Mouse (Mus musculus) limb, embryonic 13.5 days (tissue): Measurements from ENCODE around the gene Bcar1. TPM values are rescaled to one million over a fixed set of nuclear protein-coding genes. Genes with fewer than 3 reads are reported as not detected.

Experiments
- ATAC-seq: fragments of 200-750 bp; cut with Nextera tagmentation; 2 replicates; pipeline ENCODE4 v1.8.0; 2017; ENCODE audit warnings: low read depth, moderate number of reproducible peaks, moderate TSS enrichment; ENCODE audit not compliant: low FRiP score
- H3K27ac ChIP-seq: fragments of 300-500 bp; sonication (generic); 2 replicates; pipeline ENCODE4 v1.5.1; 2015; ENCODE audit warnings: inconsistent platforms, mild to moderate bottlenecking, moderate library complexity
- H3K27me3 ChIP-seq: fragments of 300-500 bp; sonication (generic); 2 replicates; pipeline ENCODE4 v1.6.1; 2015; ENCODE audit warnings: mild to moderate bottlenecking, inconsistent platforms
- H3K36me3 ChIP-seq: fragments of 300-500 bp; sonication (generic); 2 replicates; pipeline ENCODE4 v1.6.1; 2015; ENCODE audit warnings: inconsistent platforms, mild to moderate bottlenecking, moderate library complexity
- H3K4me1 ChIP-seq: fragments of 300-500 bp; sonication (generic); 2 replicates; pipeline ENCODE4 v1.6.1; 2015; ENCODE audit warnings: inconsistent platforms
- H3K4me2 ChIP-seq: fragments of 300-500 bp; sonication (generic); replicated peaks from 2 replicates; pipeline ENCODE4 v1.6.1; 2015; ENCODE audit warnings: inconsistent platforms, mild to moderate bottlenecking, moderate library complexity
- H3K4me3 ChIP-seq: fragments of 300-500 bp; sonication (generic); 2 replicates; pipeline ENCODE4 v1.5.1; 2015; ENCODE audit warnings: moderate library complexity, mild to moderate bottlenecking, inconsistent platforms
- H3K9ac ChIP-seq: fragments of 300-500 bp; sonication (generic); 2 replicates; pipeline ENCODE4 v1.6.1; 2015; ENCODE audit warnings: mild to moderate bottlenecking, inconsistent platforms
- H3K9me3 ChIP-seq: fragments of 300-500 bp; sonication (generic); 2 replicates; pipeline ENCODE4 v1.6.1; 2016; ENCODE audit warnings: inconsistent platforms
- WGBS: fragments of 180-500 bp; shearing (Covaris S2); methylation state at CpG from one replicate; pipeline ENCODE4 v1.1.7; 2015; 5-methylcytosine and 5-hydroxymethylcytosine counted together
- polyA plus RNA-seq: library from polyadenylated mRNA; unstranded; fragments of >200 nt; fragmentation: Nextera tagmentation; extraction: Ambion mirVana; gene quantifications from 2 replicates; pipeline ENCODE4 v1.2.1, GENCODE M21; 2015

Gene Bcar1
- polyA plus RNA-seq, 1 experiment from 2014 or later: 41.8 TPM

GRCm38 (mm10) chr8:111765616-111766015, 22.0 kb upstream of the Bcar1 start:
- WGBS: 90% methylated on average over 4 of the region's 4 CpGs
- no peak overlapping the region for H3K9ac ChIP-seq
- H3K27me3 ChIP-seq: no peaks in the 10 kb centered on the region
- H3K27ac ChIP-seq: no peak overlapping the region
- H3K4me3 ChIP-seq: no peak overlapping the region
- ATAC-seq: no peak
- H3K36me3 ChIP-seq: peaks cover 42% of the 10 kb centered on the region
- no peaks in the 10 kb centered on the region for H3K9me3 ChIP-seq
- peaks cover 17% of the 10 kb centered on the region for H3K4me1 ChIP-seq
- no peak overlapping the region for H3K4me2 ChIP-seq

- H3K36me3 ChIP-seq: peaks cover 42% of the 10 kb centered on the region
- H3K4me2 ChIP-seq: no peak overlapping the region
- 91% methylated on average over 9 of the region's 9 CpGs for WGBS
- no peak overlapping the region for H3K9ac ChIP-seq
- no peaks in the 10 kb centered on the region for H3K27me3 ChIP-seq
- H3K27ac ChIP-seq: no peak overlapping the region
- no peaks in the 10 kb centered on the region for H3K9me3 ChIP-seq
- H3K4me3 ChIP-seq: no peak overlapping the region
- peaks cover 13% of the 10 kb centered on the region for H3K4me1 ChIP-seq
- no peak for ATAC-seq
These were observed 21.5 kb upstream of the Bcar1 start for GRCm38 (mm10) chr8:111765096-111765495.

GRCm38 (mm10) chr8:111760708-111761107, 17.1 kb upstream of the Bcar1 start:
- no peak for ATAC-seq
- WGBS: 80% methylated on average over 13 of the region's 13 CpGs
- H3K4me3 ChIP-seq: no peak overlapping the region

GRCm38 (mm10) chr8:111758817-111759216, 15.2 kb upstream of the Bcar1 start:
- Histone ChIP-seq H3K27me3 (no peaks in the 10 kb centered on the region), H3K4me3 (no peak overlapping the region), H3K4me2 (no peak overlapping the region), H3K36me3 (peaks cover 3% of the 10 kb centered on the region; the same call in 1 of the 2 replicates), H3K4me1 (no peaks in the 10 kb centered on the region), H3K9ac (no peak overlapping the region), H3K27ac (no peak overlapping the region), H3K9me3 (no peaks in the 10 kb centered on the region)
- ATAC-seq: no peak
- 71% methylated on average over 5 of the region's 5 CpGs for WGBS

More at GRCm38 (mm10) chr8:111760708-111761107, 17.1 kb upstream of the Bcar1 start:
- H3K36me3 ChIP-seq: peaks cover 14% of the 10 kb centered on the region
- no peaks in the 10 kb centered on the region for H3K27me3 ChIP-seq
- H3K4me1 ChIP-seq: no peaks in the 10 kb centered on the region
- H3K27ac ChIP-seq: no peak overlapping the region
- no peak overlapping the region for H3K9ac ChIP-seq
- no peaks in the 10 kb centered on the region for H3K9me3 ChIP-seq
- no peak overlapping the region for H3K4me2 ChIP-seq

GRCm38 (mm10) chr8:111757599-111757998, 14.0 kb upstream of the Bcar1 start:
- H3K9me3 ChIP-seq: no peaks in the 10 kb centered on the region
- no peaks in the 10 kb centered on the region for H3K36me3 ChIP-seq
- H3K27me3 ChIP-seq: no peaks in the 10 kb centered on the region
- no peak overlapping the region for H3K4me2 ChIP-seq
- H3K4me1 ChIP-seq: no peaks in the 10 kb centered on the region
- no peak overlapping the region for H3K4me3 ChIP-seq
- no peak overlapping the region for H3K27ac ChIP-seq
- no peak overlapping the region for H3K9ac ChIP-seq
- no peak for ATAC-seq
- WGBS: 85% methylated on average over 9 of the region's 9 CpGs

GRCm38 (mm10) chr8:111754736-111755135, 11.1 kb upstream of the Bcar1 start:
- 85% methylated on average over 6 of the region's 6 CpGs for WGBS
- Histone ChIP-seq H3K36me3 (no peaks in the 10 kb centered on the region), H3K4me3 (no peak overlapping the region), H3K27me3 (no peaks in the 10 kb centered on the region), H3K9ac (no peak overlapping the region), H3K9me3 (no peaks in the 10 kb centered on the region), H3K4me2 (no peak overlapping the region), H3K4me1 (no peaks in the 10 kb centered on the region), H3K27ac (no peak overlapping the region)
- ATAC-seq: no peak

GRCm38 (mm10) chr8:111754088-111754487, 10.5 kb upstream of the Bcar1 start:
- WGBS: 41% methylated on average over 2 of the region's 2 CpGs
- ATAC-seq: no peak

GRCm38 (mm10) chr8:111748766-111749165, 5.2 kb upstream of the Bcar1 start:
- WGBS: 53% methylated on average over 6 of the region's 6 CpGs
- no peak for ATAC-seq
- Histone ChIP-seq H3K9me3 (no peaks in the 10 kb centered on the region), H3K4me3 (no peak overlapping the region), H3K27ac (no peak overlapping the region), H3K36me3 (no peaks in the 10 kb centered on the region), H3K9ac (no peak overlapping the region), H3K4me1 (peaks cover 21% of the 10 kb centered on the region), H3K27me3 (no peaks in the 10 kb centered on the region), H3K4me2 (no peak overlapping the region)

More at GRCm38 (mm10) chr8:111754088-111754487, 10.5 kb upstream of the Bcar1 start:
- Histone ChIP-seq H3K4me1 (no peaks in the 10 kb centered on the region), H3K4me3 (no peak overlapping the region), H3K36me3 (no peaks in the 10 kb centered on the region), H3K27me3 (no peaks in the 10 kb centered on the region), H3K9me3 (no peaks in the 10 kb centered on the region), H3K9ac (no peak overlapping the region), H3K27ac (no peak overlapping the region), H3K4me2 (no peak overlapping the region)

- Histone ChIP-seq H3K27me3 (no peaks in the 10 kb centered on the region), H3K4me2 (no peak overlapping the region)
These were observed 4.4 kb upstream of the Bcar1 start for GRCm38 (mm10) chr8:111747866-111748649.

GRCm38 (mm10) chr8:111746582-111747465, 3.2 kb upstream of the Bcar1 start:
- no peak overlapping the region for H3K4me2 ChIP-seq
- no peaks in the 10 kb centered on the region for H3K36me3 ChIP-seq
- H3K9ac ChIP-seq: no peak overlapping the region
- no peak overlapping the region for H3K4me3 ChIP-seq
- no peak for ATAC-seq
- peaks cover 33% of the 10 kb centered on the region for H3K4me1 ChIP-seq
- WGBS: 72% methylated on average over 13 of the region's 13 CpGs
- H3K27ac ChIP-seq: no peak overlapping the region
- no peaks in the 10 kb centered on the region for H3K27me3 ChIP-seq
- H3K9me3 ChIP-seq: no peaks in the 10 kb centered on the region

More at GRCm38 (mm10) chr8:111747866-111748649, 4.4 kb upstream of the Bcar1 start:
- ATAC-seq: no peak
- Histone ChIP-seq H3K4me1 (peaks cover 21% of the 10 kb centered on the region), H3K9ac (no peak overlapping the region), H3K27ac (no peak overlapping the region), H3K36me3 (no peaks in the 10 kb centered on the region), H3K4me3 (no peak overlapping the region), H3K9me3 (no peaks in the 10 kb centered on the region)
- WGBS: 73% methylated on average over 8 of the region's 8 CpGs

GRCm38 (mm10) chr8:111745591-111746418, 2.2 kb upstream of the Bcar1 start:
- Histone ChIP-seq H3K4me3 (peak overlapping the region; percentile 27), H3K9ac (peak overlapping the region; percentile 26), H3K4me1 (peaks cover 44% of the 10 kb centered on the region), H3K4me2 (peak overlapping the region; percentile 53), H3K27me3 (no peaks in the 10 kb centered on the region), H3K36me3 (peaks cover 4% of the 10 kb centered on the region; the same call in 1 of the 2 replicates), H3K9me3 (no peaks in the 10 kb centered on the region), H3K27ac (no peak overlapping the region)
- ATAC-seq: no peak
- 4% methylated on average over 21 of the region's 23 CpGs for WGBS
